Mouse (Mus musculus) CD4-positive, CD25-positive, alpha-beta regulatory T cell, adult 4 months (primary cell): ENCODE measurements around the gene Tmem156. TPM values are rescaled to one million over a fixed set of nuclear protein-coding genes. Genes with fewer than 3 reads are reported as not detected.

Experiments used
- ATAC-seq: one replicate; pipeline ENCODE4 v1.8.0; 2017
- polyA plus RNA-seq, 2 experiments: library from polyadenylated mRNA; unstranded; fragments of 100-300 nt; shearing (Covaris generic); gene quantifications; one replicate each; pipeline ENCODE4 v1.2.1; 2017

Gene Tmem156
- polyA plus RNA-seq, 2 experiments from 2014 or later, result 21.5 to 26.1 TPM

DNA sequence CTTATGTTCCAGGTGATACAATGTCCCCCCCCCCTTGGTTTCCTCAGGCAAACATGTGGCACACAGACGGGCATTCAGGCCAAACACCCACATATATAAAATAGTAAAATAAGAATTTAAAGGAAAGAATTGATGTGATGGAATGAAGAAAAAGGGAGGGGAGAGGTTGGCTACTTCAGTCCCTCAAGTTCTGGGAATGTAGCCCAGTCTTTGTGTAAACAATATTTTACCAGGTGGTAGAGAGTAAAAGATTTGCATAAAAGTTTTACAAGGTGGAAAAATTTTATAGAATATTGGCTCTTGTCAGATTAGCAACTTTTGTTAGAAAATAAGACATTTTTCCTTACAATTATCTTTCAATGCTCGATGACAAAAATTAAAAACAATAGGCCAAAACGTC is 4.9 kb upstream of the Tmem156 start:
- no peak for ATAC-seq

DNA sequence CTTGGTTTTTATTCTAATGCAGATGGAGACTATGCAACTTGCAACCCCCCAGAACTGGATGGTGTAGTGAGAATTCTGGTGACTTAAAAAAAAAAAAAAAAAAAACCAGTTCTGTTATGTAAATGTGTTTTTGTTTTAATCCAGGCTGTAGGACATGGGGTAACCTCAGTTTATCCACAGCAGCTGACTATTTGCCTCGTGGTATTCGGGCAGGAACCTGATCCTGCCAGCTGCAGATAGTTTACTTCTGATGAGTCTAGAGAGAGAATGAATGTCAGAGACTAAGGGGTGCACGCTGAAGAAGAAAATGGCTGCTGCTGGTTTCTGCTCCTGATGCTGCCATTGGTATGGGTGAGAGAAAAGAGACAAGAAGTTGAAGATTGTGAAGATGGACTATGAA is 4.2 kb upstream of the Tmem156 start:
- no peak for ATAC-seq

DNA sequence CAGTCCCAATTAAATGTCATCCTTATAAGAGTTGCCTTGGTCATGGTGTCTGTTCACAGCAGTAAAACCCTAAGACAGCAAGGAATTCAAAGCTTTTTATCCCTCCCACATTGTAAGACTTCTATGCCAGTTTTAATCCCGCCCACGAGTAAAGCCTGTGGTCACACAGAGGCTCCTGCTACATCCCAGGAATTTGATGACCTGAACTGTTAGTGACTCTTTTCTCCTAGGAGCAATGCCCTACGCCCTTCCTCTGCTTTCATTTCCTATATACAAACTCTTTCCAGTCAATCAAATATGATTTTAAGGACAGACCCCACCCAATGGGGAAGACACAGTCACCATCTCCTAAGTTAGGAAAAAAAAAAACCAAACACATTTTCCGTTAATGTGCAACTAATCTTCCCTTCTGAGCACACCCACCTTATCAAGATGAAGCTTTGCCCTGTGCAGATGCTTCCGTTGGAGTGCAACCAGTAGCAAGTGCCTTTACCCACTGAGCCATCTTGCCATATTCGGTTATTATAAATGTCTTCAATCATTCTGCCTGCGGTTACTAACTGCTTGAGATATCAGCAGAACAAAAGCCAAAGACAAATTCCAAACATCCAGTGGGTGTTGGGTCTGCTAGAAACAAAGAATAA is 3.1 kb upstream of the Tmem156 start:
- ATAC-seq, result no peak

DNA sequence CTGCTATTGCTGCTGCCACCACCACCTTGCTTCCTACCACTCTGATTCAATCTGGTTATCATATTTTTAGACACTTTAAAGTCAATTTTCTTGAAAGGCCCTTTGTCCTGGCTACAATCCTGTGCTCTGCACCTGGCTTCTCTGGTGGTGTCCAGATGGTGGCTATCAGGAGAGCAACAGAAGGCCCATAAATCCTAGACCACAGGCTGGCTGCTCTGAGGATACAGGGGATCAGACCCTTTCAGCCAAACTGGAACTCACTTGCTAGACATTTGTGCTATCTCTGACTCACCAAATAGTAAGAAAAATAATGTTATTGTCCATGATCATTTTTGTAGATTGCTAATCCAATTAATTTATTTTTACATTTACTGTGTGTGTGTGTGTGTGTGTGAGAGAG is 1.8 kb upstream of the Tmem156 start:
- no peak for ATAC-seq

DNA sequence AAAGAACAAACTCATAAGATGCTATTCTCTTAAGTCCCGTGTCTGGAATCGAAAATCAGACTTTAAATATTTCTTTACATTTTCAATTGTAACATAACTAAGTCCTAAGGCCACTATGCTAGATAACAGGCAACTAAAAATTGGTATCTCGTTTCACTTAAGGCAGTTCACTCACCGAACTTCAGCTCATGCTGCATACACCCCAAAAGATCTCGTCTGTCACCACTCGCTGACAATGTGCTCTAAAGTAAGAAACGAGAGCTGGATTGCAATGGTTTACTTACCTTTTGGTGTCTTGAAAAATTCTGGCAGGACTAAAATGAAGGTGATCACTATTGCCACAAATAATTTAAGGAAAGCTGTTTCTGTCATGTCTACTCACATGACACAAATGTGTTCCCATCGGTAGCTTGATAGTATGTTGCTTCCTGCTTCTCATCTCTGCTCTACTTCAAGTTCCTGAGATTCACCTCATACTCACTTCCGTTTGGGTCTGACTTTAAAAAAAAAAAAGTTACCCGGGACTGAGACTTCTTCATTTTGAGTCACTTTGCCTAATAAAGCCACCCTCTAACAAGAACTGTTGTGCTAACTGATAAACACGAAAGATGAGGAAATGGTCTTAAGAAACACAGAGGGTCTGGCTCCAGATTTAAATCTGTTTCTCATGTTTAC is 611 bp downstream of the Tmem156 start:
- peak; percentile 95 for ATAC-seq

DNA sequence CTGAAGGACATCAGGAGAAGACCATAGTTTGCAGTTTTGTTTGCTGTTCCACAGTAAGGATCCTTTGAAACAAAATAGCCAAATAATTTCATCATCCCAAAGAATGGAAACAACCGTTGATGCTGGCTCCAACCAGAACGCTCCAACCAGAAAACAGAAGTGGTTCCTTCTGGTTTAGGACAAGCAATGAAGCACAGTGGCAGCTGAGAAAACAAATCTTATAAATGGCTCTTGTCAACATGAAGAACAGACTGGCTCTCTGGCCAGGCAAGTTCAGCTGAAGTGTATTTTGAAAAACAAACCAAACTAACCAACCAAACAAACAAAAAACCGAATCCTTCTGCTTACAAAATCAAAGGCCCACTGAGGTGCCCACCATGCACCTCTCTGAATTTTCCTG is 2.2 kb downstream of the Tmem156 start:
- ATAC-seq, result no peak

DNA sequence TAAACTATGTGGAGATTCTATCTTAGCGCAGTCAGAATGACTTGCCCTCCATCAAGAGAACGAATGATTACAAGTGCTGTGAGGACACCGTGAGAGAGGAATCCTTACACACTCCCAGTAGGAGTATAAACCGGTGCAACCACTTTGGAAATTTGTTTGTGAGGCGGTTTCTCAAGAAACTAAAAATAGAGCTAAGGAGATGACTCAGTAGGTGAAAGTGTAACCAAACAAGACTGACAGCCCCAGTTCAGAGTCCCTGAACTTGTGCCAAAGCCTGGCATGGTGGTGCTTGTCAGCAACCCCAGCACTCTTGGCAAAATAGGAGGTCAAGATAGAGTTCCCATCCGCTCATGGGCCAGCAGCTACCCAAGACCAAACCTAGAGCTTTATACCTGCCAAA is 5.4 kb downstream of the Tmem156 start:
- no peak for ATAC-seq

DNA sequence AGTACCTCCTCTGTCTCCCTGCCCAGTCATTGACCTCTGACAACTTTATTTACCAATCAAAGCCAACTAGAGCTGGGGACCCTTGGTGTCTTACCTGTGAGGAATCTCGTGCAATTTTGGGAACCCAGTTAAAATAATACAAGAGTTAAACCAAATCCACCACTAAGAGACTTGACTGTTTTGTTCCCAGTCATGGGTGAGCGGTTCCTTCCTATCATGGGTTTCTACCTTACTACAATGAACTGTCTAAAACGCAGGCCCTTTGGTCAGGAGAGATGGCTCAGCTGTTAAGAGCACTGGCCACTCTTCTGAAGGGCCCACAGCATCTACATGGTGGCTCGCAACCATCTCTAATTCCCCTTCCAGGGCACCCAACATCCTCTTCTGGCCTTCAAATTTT is 10.1 kb downstream of the Tmem156 start:
- ATAC-seq, result no peak

DNA sequence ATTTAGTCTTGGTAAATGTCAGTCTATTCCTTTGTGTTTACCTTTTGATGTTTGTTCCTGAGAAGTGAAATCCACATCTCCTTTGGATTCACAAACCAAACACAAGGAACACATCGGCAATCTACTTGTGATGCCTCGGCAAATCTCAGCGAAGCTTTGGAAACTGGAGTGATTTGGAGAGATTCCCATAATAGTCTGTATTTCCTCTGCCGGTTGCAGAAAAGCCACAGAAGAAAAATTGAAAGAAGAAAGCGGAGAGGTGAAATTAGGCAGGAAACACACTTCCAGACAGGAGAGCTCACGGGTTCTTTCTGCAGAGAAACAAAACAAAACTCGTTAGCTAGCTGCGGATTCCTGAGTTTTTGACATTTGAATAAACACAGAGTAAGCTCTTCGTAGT is 12.1 kb downstream of the Tmem156 start:
- no peak for ATAC-seq

DNA sequence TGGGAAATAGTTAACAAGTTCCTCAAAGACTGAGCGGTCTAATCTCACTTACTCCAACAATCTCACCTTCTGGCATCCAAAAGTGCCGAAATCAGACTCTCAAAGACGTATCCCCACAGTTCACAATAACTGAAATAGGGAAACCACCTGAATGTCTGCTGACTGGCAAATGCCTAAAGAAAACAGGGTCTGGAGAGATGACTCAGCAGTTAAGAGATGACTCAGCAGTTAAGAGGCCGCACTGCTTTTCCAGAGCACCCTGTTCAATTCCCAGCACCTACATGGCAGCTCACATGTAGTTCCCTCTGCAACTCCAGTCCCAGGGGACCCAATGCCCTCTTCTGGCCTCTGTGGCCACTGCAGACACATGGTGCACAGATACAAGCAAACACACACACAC is 13.9 kb downstream of the Tmem156 start:
- peak; percentile 23 for ATAC-seq

DNA sequence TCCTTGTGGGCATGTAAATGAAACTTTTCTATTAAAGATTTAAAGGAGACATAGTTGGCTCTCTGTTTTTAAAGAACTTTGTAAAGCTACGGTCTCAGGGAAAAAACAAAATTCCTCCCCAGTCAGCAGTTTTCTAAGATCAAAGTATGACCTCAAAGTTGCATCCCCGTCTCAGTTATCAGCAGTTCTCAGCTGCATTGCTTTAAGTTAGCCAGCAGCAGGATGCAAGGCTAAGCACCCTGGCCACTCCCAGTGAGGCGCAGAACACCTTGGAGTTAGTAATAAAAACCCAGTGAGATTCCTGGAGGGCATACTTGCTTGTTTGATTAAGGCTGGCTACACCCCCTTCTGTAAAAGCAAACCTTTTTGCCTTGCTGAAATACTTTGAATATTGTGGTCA is 15.2 kb downstream of the Tmem156 start:
- ATAC-seq, result no peak

DNA sequence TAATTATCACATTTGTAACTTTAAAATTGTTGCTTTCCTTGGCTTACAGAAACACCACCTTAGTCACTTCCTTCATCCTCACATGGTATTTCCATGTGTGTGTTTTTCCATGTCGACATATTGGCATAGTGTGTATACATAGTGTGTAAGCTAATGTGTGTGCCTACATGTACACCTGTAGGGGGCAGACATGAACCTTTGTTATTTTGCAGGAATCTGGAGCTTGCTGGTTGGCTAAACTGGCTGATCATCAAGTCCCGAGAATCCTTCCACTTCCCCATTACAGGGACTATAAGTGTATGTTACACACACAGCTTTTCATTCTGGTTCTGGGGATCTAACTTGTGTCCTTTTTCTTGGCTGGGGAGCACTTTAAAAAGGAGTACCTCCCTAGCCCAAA is 15.8 kb downstream of the Tmem156 start:
- no peak for ATAC-seq

DNA sequence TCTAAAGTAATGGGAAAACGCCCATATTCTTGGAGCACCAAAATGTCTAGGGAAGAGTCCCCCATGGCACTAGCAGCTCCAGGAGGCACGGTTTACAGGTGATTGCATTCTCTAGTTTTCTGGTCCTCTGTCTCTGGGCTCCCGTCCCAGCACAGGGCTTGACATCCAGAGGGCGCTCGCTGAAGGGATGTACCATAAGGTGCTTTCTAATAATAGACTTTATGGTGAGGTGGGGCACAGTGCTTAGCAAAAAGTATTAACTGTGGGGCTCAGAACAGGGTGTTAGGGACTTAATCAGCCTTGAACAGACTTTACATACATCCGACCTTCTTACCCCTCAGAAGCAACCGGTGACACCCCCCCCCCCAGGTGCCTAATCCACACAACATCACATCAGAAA is 17.2 kb downstream of the Tmem156 start:
- ATAC-seq, result no peak

DNA sequence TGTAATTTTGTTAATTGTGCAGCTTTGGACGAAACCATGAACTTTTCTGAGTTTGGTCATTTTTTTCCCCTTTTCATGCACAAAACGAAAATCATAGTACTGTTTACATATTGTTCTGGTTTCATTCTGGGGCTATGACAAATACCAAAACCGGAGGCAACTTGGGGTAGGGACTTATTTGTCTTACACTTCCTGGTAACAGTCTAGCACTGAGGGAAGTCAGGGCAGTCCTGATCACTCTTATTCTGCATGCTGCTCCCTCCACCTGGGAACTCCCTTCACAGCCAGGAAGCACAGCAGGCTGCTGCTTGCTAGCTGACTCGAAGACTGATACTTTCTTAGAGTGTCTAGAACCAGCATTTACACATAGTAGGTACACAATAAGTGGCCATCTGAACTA is 18.7 kb downstream of the Tmem156 start:
- peak; percentile 65 for ATAC-seq

DNA sequence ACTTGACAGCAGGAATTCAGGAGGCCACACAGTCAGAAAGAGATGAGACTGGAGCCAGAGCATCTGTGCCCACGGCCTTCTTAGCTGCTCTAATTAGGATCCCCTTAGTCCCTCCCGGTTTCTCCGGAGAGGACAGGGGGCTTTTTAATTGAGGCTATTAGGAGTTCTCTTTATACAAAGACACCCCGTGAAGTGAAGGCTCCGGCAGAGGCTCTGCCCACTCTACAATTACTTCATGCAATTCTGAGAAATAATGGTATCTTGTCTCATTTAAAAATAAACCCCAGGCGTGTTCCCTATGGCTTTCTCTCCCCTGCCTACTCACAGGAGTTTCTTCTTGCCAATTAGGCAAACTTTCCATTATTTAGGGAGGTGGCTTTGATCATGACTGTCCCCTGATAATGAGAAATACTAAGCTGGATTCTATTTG is 20.2 kb downstream of the Tmem156 start:
- ATAC-seq, result no peak

DNA sequence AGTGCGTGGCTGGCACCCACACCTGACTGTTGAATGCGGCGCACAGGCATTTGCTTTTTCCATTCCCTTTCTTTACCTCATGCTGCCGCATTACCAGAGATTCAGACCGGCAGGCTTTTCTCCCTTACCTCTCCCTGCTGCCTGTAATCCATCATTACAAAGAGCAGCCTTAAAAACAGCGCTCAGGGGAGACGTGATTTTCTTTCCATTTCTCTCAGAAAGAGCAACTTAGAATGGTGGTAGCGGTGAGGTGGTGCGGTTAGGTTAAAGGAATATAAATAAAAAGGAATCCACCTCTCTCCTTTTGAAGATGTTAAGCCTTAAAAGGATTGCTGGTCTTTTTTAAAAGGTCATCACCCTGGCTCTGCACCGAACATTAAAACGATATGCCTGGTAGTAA is 22.1 kb downstream of the Tmem156 start:
- ATAC-seq, result no peak

DNA sequence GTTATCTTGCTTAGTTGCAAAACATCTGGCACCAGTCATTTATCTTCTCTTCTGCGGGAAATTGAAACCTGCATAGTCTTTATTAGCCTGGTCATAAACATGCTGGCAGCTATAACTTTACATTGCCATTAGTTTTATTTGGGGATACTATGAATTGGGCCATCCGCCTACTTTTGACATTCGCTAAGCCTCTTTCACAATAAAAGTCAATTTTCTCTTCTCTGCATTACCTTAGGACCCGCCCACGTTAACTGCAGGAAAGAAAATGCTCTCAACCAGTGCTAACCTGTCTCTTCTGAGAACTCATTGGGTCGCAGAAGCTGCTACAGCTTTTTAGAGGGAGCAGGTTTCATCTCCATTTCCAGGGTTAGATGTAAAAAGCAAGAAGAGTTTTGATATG is 23.8 kb downstream of the Tmem156 start:
- ATAC-seq, result no peak

DNA sequence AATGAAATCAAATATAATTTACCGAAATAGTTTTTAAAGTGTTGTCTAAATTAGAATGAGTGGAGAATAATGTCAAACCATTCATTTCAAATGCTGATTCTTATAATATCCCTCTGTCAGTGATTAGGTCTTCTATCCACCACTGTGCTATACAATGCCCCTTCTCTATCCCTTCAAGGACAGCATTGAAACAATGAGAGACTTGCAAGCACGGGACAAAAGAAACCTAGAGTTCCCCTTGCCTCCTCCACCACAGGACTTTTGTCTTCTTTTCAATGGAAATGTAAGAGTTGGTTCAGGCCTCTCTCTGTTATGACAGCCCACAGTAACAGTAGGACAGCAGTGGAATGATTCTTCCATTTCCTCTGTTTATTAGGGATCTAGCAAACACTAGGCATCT is 28.7 kb downstream of the Tmem156 start:
- no peak for ATAC-seq

DNA sequence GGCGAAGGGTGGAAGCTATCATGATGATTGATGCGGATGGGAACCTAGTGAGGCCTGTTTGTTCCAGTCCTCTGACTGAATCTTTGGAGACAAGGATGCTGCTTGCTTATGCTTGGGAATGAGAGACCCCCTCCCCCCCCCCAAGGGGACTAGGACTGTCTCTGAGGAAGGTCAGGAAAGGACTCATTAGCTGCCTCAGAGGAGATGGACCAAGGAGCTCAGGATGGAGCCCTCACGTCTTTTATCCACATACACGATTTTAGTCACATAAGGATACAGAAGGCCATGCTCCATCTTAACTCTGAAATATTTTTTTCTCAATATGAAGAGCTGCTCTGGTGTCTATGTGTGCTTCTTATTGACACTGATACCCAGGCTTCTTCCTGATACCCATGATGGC is 29.7 kb downstream of the Tmem156 start:
- ATAC-seq, result no peak

DNA sequence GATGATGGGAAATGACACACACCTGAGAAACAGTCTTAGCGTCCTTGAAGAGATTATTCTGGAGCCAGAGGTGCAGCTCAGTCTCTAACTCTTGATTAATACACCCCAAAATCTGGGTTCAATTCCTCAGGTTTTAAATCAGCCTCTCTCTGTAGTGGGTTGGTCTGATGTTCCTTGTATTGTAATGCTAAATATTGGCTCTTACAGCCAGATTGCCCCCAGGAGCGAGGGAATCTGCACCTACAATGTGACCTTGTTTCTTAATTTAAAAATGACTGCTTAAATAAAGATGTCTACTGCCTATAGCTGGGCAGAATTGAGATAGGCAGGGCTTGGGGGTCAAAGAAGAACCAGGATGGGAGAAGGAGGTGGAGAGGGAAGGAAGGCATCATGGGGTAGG is 32.1 kb downstream of the Tmem156 start:
- no peak for ATAC-seq

DNA sequence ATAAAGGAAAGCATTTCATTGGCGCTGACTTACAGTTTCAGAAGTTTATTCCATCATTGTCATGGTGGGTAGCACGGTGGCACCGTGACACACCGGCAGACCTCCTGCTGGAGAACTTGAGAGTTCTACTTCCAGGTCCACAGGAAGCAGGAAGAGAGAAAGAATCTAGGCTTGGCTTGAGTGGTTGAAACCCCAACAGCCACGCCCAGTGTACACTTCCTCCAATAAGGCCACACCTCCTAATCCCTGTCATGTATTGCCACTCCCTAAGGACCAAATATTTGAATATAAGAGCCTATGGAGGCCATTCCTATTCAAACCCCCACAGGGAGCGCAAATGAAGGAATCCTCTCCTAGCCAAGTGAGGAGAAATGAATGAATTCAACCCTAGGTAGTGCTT is 34.3 kb downstream of the Tmem156 start:
- ATAC-seq, result no peak

DNA sequence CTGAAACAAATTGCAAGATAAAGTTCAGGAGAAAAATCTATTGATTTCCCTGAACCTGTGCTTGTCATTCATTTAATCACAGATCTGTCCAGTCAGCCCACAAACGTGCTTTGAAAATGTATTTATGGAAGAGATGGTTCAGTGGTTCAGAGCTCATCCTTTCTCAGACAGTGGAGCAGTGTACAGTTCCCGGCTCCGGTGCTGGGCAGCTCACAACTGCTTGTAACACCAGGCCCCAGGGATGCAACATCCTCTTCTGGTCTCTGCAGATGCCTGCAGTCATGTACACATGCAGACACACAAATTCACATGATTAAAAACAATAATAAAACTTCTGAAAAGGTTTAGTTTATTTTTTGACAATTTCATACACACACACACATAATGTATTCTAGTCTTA is 40.4 kb downstream of the Tmem156 start:
- no peak for ATAC-seq

DNA sequence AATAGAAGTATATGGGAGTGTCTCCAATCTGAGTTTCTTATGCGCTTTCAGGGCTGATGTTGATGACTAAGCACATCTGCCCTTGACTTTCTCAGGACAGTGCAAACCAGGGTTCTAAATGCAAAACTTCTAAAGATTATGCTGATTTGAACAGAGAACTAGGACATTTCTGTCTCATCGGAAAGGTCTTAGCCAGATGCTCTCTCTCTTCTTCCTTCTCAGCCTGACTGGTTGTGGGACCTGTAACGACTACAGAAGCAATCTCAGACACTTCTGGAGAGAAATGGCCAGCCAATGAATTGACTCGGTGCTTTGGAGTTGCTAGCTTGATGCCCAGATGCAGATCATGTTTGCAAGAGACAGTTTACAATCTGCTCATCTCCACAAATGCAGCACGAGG is 42.1 kb downstream of the Tmem156 start:
- ATAC-seq, result no peak

DNA sequence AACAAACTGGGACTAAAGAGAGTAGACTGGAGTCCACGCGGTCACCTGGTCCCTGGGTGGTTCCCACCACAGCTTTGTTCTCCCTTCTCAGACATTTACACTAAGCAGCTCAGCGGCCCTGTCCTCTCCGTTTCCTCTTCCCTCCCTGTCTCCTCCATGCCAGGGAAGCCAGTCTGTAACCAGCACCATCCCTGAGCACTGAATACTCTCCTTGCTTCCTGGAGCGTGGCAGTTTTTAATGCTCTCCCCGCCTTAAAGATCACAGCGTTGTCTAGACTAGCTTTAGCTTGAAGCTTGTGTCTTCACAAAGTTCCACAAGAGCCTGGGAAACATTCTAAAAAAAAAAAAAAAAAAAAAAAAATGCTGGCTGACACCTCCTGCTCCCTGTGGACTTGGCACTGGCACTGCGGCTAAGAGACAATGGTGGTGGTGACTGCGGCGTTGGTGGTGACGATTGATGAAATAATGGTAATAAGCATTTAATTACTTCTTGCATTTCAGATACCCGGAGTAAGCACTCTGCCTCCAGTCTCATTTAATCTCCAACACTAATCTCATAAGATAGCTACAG is 44.6 kb downstream of the Tmem156 start:
- ATAC-seq, result no peak
